Mouse (Mus musculus): ENCODE measurements around the gene Il13. TPM values are rescaled to one million over a fixed set of nuclear protein-coding genes. Genes with fewer than 3 reads are reported as not detected.

Gene Il13
- polyA plus RNA-seq, 1 experiment from 2014 or later = not detected

GRCm38 (mm10) chr11:53609672-53610071, 24.8 kb downstream of the Il13 start:
- Histone ChIP-seq H3K4me3 (ENCODE audit: low read depth, low read length) (no peak overlapping the region), H3K4me2 (ENCODE audit: low read length) (no peak overlapping the region), H3K9me3 (replicated peaks; ENCODE audit: control insufficient read depth, low read length) (no peaks in the 10 kb centered on the region), H3K27ac (ENCODE audit: low read depth, low read length) (no peak overlapping the region), H3K4me1 (ENCODE audit: control insufficient read depth, insufficient read depth, low read length) (no peaks in the 10 kb centered on the region), H3K36me3 (ENCODE audit: control insufficient read depth, insufficient read depth, low read length) (no peaks in the 10 kb centered on the region), H3K27me3 (replicated peaks; ENCODE audit: control insufficient read depth, insufficient read depth, low read length) (no peaks in the 10 kb centered on the region), H3K9ac (ENCODE audit: low read length) (no peak overlapping the region)
- no peak for DNase-seq (ENCODE audit: low spot score)
- no peak for ATAC-seq
- 89% methylated on average over 3 of the region's 3 CpGs for WGBS

- DNase-seq (ENCODE audit: low spot score) (no peak), ATAC-seq (no peak)
- Histone ChIP-seq H3K9me3 (replicated peaks; ENCODE audit: control insufficient read depth, low read length) (no peaks in the 10 kb centered on the region), H3K27me3 (replicated peaks; ENCODE audit: control insufficient read depth, insufficient read depth, low read length) (no peaks in the 10 kb centered on the region), H3K4me2 (ENCODE audit: low read length) (no peak overlapping the region), H3K27ac (ENCODE audit: low read depth, low read length) (no peak overlapping the region), H3K4me1 (ENCODE audit: control insufficient read depth, insufficient read depth, low read length) (no peaks in the 10 kb centered on the region), H3K9ac (ENCODE audit: low read length) (no peak overlapping the region), H3K4me3 (ENCODE audit: low read depth, low read length) (no peak overlapping the region), H3K36me3 (ENCODE audit: control insufficient read depth, insufficient read depth, low read length) (0 out of 2 replicates have a peak, but pooled peaks cover under 1% of the 10 kb centered on the region)
- 80% methylated on average over 6 of the region's 6 CpGs for WGBS
Measured at GRCm38 (mm10) chr11:53609231-53609630, 25.3 kb downstream of the Il13 start.

- peaks cover 25% of the 10 kb centered on the region for H3K36me3 ChIP-seq (ENCODE audit: control insufficient read depth, insufficient read depth, low read length)
- no peak overlapping the region for H3K9ac ChIP-seq (ENCODE audit: low read length)
- no peak for ATAC-seq
- H3K9me3 ChIP-seq (replicated peaks; ENCODE audit: control insufficient read depth, low read length) = no peaks in the 10 kb centered on the region
- H3K27ac ChIP-seq (ENCODE audit: low read depth, low read length) = no peak overlapping the region
- DNase-seq (ENCODE audit: low spot score) = peak; percentile 22
- H3K4me1 ChIP-seq (ENCODE audit: control insufficient read depth, insufficient read depth, low read length) = no peaks in the 10 kb centered on the region
- 0 out of 2 replicates have a peak overlapping the region, but pooled peaks have one; percentile 0 for H3K4me2 ChIP-seq (ENCODE audit: low read length)
- H3K27me3 ChIP-seq (replicated peaks; ENCODE audit: control insufficient read depth, insufficient read depth, low read length) = no peaks in the 10 kb centered on the region
- 10% methylated on average over 12 of the region's 12 CpGs for WGBS
- H3K4me3 ChIP-seq (ENCODE audit: low read depth, low read length) = no peak overlapping the region
Measured at GRCm38 (mm10) chr11:53605609-53606008, 28.9 kb downstream of the Il13 start.

- 93% methylated on average over 3 of the region's 3 CpGs for WGBS
Measured at GRCm38 (mm10) chr11:53604983-53605382, 29.5 kb downstream of the Il13 start.

GRCm38 (mm10) chr11:53591116-53591515, 43.4 kb downstream of the Il13 start:
- Histone ChIP-seq H3K4me3 (ENCODE audit: low read depth, low read length) (no peak overlapping the region), H3K4me2 (ENCODE audit: low read length) (no peak overlapping the region), H3K9ac (ENCODE audit: low read length) (no peak overlapping the region), H3K9me3 (replicated peaks; ENCODE audit: control insufficient read depth, low read length) (no peaks in the 10 kb centered on the region), H3K27ac (ENCODE audit: low read depth, low read length) (no peak overlapping the region), H3K4me1 (ENCODE audit: control insufficient read depth, insufficient read depth, low read length) (no peaks in the 10 kb centered on the region), H3K27me3 (replicated peaks; ENCODE audit: control insufficient read depth, insufficient read depth, low read length) (no peaks in the 10 kb centered on the region), H3K36me3 (ENCODE audit: control insufficient read depth, insufficient read depth, low read length) (peaks cover 80% of the 10 kb centered on the region)
- ATAC-seq = no peak
- no peak for DNase-seq (ENCODE audit: low spot score)
- 91% methylated on average over 5 of the region's 5 CpGs for WGBS

More at GRCm38 (mm10) chr11:53604983-53605382, 29.5 kb downstream of the Il13 start:
- Histone ChIP-seq H3K4me1 (ENCODE audit: control insufficient read depth, insufficient read depth, low read length) (no peaks in the 10 kb centered on the region), H3K36me3 (ENCODE audit: control insufficient read depth, insufficient read depth, low read length) (peaks cover 29% of the 10 kb centered on the region), H3K9me3 (replicated peaks; ENCODE audit: control insufficient read depth, low read length) (no peaks in the 10 kb centered on the region), H3K27ac (ENCODE audit: low read depth, low read length) (no peak overlapping the region), H3K4me2 (ENCODE audit: low read length) (no peak overlapping the region), H3K27me3 (replicated peaks; ENCODE audit: control insufficient read depth, insufficient read depth, low read length) (no peaks in the 10 kb centered on the region), H3K4me3 (ENCODE audit: low read depth, low read length) (no peak overlapping the region), H3K9ac (ENCODE audit: low read length) (no peak overlapping the region)
- DNase-seq (ENCODE audit: low spot score) = no peak
- no peak for ATAC-seq

GRCm38 (mm10) chr11:53590368-53590768, 44.1 kb downstream of the Il13 start:
- ATAC-seq (no peak), DNase-seq (ENCODE audit: low spot score) (peak; percentile 37)

GRCm38 (mm10) chr11:53588279-53588678, 46.2 kb downstream of the Il13 start:
- H3K4me1 ChIP-seq (ENCODE audit: control insufficient read depth, insufficient read depth, low read length) = no peaks in the 10 kb centered on the region
- WGBS = 88% methylated on average over 8 of the region's 8 CpGs
- H3K9me3 ChIP-seq (replicated peaks; ENCODE audit: control insufficient read depth, low read length) = no peaks in the 10 kb centered on the region
- no peak for ATAC-seq
- H3K27ac ChIP-seq (ENCODE audit: low read depth, low read length) = no peak overlapping the region
- H3K9ac ChIP-seq (ENCODE audit: low read length) = no peak overlapping the region
- H3K36me3 ChIP-seq (ENCODE audit: control insufficient read depth, insufficient read depth, low read length) = peaks cover 87% of the 10 kb centered on the region
- H3K4me3 ChIP-seq (ENCODE audit: low read depth, low read length) = no peak overlapping the region
- no peak for DNase-seq (ENCODE audit: low spot score)
- H3K4me2 ChIP-seq (ENCODE audit: low read length) = no peak overlapping the region
- H3K27me3 ChIP-seq (replicated peaks; ENCODE audit: control insufficient read depth, insufficient read depth, low read length) = no peaks in the 10 kb centered on the region

More at GRCm38 (mm10) chr11:53590368-53590768, 44.1 kb downstream of the Il13 start:
- Histone ChIP-seq H3K9ac (ENCODE audit: low read length) (no peak overlapping the region), H3K27me3 (replicated peaks; ENCODE audit: control insufficient read depth, insufficient read depth, low read length) (no peaks in the 10 kb centered on the region), H3K9me3 (replicated peaks; ENCODE audit: control insufficient read depth, low read length) (no peaks in the 10 kb centered on the region), H3K4me1 (ENCODE audit: control insufficient read depth, insufficient read depth, low read length) (no peaks in the 10 kb centered on the region), H3K27ac (ENCODE audit: low read depth, low read length) (no peak overlapping the region), H3K36me3 (ENCODE audit: control insufficient read depth, insufficient read depth, low read length) (peaks cover 86% of the 10 kb centered on the region), H3K4me3 (ENCODE audit: low read depth, low read length) (no peak overlapping the region), H3K4me2 (ENCODE audit: low read length) (no peak overlapping the region)
- WGBS = 43% methylated on average over 15 of the region's 15 CpGs

GRCm38 (mm10) chr11:53585510-53585909, 49.0 kb downstream of the Il13 start:
- Histone ChIP-seq H3K4me1 (ENCODE audit: control insufficient read depth, insufficient read depth, low read length) (no peaks in the 10 kb centered on the region), H3K4me2 (ENCODE audit: low read length) (no peak overlapping the region), H3K27ac (ENCODE audit: low read depth, low read length) (no peak overlapping the region), H3K9me3 (replicated peaks; ENCODE audit: control insufficient read depth, low read length) (no peaks in the 10 kb centered on the region), H3K9ac (ENCODE audit: low read length) (no peak overlapping the region), H3K27me3 (replicated peaks; ENCODE audit: control insufficient read depth, insufficient read depth, low read length) (no peaks in the 10 kb centered on the region), H3K36me3 (ENCODE audit: control insufficient read depth, insufficient read depth, low read length) (peaks cover 82% of the 10 kb centered on the region), H3K4me3 (ENCODE audit: low read depth, low read length) (no peak overlapping the region)
- WGBS = 98% methylated on average over 6 of the region's 6 CpGs
- DNase-seq (ENCODE audit: low spot score) (no peak), ATAC-seq (no peak)

GRCm38 (mm10) chr11:53584849-53585248, 49.7 kb downstream of the Il13 start:
- Histone ChIP-seq H3K36me3 (ENCODE audit: control insufficient read depth, insufficient read depth, low read length) (peaks cover 88% of the 10 kb centered on the region), H3K27ac (ENCODE audit: low read depth, low read length) (no peak overlapping the region), H3K4me2 (ENCODE audit: low read length) (no peak overlapping the region), H3K4me1 (ENCODE audit: control insufficient read depth, insufficient read depth, low read length) (no peaks in the 10 kb centered on the region), H3K9me3 (replicated peaks; ENCODE audit: control insufficient read depth, low read length) (no peaks in the 10 kb centered on the region), H3K9ac (ENCODE audit: low read length) (no peak overlapping the region), H3K27me3 (replicated peaks; ENCODE audit: control insufficient read depth, insufficient read depth, low read length) (no peaks in the 10 kb centered on the region), H3K4me3 (ENCODE audit: low read depth, low read length) (no peak overlapping the region)
- ATAC-seq = no peak
- 59% methylated on average over 3 of the region's 3 CpGs for WGBS
- peak; percentile 61 for DNase-seq (ENCODE audit: low spot score)
